Mouse (Mus musculus): ENCODE measurements around the gene Adprh.

The Adprh gene

DNA sequence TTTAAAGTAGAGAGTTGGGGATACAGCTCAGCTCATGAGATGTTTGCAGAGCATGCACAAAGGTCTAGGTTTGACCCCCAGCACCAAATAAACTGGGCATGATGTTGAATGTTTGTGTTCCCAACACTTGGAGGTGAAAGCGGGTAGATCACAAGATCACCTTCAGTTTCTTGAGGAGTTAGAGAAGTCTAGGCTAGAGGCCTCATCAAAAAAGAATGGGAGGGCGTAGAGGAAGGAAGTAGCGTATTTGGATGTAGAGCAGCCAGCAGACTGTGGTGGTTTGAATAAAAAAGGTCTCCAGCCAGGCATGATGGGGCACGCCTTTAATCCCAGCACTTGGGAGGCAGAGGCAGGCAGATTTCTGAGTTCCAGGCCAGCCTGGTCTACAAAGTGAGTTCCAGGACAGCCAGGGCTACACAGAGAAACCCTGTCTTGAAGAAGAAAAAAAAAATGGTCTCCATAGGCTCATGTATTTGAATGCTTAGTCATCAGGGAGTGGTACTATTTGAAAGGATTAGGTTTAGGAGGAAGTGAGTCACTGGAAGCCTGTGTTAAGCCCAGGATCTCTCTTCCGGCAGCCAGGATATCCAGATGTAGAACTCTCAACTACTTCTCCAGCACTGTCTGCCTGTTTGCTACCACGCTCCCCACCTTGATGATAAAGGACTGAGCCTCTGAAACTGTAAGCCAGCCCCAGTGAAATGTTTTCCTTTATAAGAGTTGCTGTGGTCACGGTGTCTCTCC is 8.6 kb downstream of the Adprh start:
- no peak for DNase-seq (ENCODE audit: low read depth, low spot score)

- no peak for DNase-seq (ENCODE audit: low read depth, low spot score)
These were observed 10.3 kb downstream of the Adprh start for GRCm38 (mm10) chr16:38442216-38442615.

DNA sequence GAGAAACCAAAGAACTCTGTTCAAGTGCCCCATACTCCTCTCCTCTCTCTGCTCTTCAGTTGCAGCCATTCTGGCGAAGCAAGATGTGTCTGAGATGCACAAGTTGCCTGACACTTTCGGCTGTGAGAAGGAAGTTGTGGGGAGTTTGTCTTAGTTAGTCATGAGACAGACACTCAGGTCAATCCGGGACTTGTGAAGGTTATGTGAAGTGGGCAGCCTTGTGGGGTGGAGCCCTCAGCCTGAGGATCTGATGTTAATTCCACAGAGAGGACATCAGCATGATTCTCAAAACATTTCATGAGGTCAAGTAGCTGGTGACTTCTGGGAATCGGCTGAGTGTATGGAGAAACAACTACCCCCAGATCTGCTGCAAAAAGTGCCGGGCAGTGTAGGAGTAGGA is 10.9 kb downstream of the Adprh start:
- DNase-seq (ENCODE audit: low read depth, low spot score): no peak

DNA sequence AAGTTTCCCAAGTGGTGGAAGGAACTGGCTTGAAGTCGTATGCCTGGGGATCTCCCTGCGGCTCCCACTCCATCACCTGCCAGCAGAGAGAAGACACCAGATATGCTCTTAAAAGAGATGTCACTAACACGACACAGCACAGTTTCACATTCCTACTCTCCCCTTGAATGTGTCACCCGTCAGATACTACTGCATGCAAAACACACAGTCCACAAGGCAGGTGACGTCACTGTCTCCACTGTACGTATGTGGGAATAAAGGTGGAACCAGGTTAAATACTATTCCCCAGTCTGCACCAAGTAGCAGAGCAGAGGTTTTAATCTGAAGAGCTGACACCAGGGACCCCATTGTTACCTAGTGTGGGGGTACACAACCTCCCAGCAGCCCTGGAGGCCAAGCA is 12.1 kb downstream of the Adprh start:
- no peak for DNase-seq (ENCODE audit: low read depth, low spot score)

GRCm38 (mm10) chr16:38439190-38439589 is 13.3 kb downstream of the Adprh start:
- no peak for DNase-seq (ENCODE audit: low read depth, low spot score)

GRCm38 (mm10) chr16:38434295-38434795 is 18.2 kb downstream of the Adprh start:
- no peak for DNase-seq (ENCODE audit: low read depth, low spot score)

DNA sequence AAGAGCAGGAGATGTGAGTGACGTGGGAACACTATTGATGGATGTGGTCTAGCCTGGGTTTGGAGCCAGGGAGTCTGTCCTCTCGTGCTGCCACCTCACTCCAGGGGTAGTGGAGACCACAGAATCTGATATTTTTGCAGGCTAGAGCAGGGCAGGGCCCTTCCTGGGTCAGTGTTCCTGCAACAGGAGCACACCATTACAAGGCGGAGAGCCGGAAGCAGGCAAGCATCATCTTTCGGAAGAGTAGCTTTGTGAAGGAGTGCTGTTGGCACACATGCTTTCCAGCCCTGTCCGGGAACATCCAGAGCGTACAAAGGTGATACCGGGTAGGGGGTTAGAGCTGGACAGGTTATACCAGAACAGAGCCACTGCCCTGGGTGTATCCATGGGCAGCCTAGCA is 19.0 kb downstream of the Adprh start:
- no peak for DNase-seq (ENCODE audit: low read depth, low spot score)

- DNase-seq (ENCODE audit: low read depth, low spot score): no peak
These were observed 19.7 kb downstream of the Adprh start, which contains the start of gene Pla1a for GRCm38 (mm10) chr16:38432498-38433425. Gene Pla1a, minus strand, starts transcription at chr16:38433145.

DNA sequence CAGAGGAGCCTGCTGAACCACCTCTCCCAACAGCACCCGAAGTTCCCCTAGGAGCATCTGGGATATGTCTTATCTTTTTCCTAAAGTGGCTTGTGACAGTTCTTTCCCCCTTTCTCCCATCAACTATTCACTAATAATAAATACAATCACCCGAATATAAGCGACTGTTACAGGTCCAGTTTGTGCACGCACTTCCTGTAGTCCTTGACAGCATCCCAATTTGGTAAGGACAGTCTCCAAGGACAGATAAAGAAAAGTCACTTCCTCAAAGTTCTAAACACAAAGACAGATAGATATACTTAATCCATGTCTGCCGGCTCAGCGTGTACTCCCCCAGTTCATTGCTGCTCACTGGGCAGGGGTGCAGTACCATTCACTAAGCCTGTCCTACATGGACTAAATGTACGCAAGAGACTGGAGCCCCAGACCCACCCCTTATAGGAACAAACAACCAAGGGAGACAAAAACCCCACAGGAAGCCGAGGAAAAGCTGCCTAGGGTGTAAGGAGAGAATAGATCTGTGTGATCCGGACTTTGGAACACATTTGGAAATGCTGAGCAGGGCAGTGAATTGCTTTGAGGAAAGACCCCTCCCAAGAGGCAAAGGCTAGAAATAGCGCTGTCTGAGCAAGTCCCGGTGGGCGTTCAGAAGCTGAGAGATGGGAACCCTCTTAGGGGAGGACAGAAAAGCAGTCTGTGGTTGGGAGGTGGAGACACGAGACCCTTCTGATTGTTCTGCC is 20.9 kb downstream of the Adprh start:
- DNase-seq (ENCODE audit: low read depth, low spot score): no peak

GRCm38 (mm10) chr16:38425799-38426198 is 26.7 kb downstream of the Adprh start:
- DNase-seq (ENCODE audit: low read depth, low spot score): no peak

GRCm38 (mm10) chr16:38425374-38425773 is 27.1 kb downstream of the Adprh start:
- DNase-seq (ENCODE audit: low read depth, low spot score): no peak

- DNase-seq (ENCODE audit: low read depth, low spot score): no peak
These were observed 37.5 kb downstream of the Adprh start for GRCm38 (mm10) chr16:38414953-38415352.

DNA sequence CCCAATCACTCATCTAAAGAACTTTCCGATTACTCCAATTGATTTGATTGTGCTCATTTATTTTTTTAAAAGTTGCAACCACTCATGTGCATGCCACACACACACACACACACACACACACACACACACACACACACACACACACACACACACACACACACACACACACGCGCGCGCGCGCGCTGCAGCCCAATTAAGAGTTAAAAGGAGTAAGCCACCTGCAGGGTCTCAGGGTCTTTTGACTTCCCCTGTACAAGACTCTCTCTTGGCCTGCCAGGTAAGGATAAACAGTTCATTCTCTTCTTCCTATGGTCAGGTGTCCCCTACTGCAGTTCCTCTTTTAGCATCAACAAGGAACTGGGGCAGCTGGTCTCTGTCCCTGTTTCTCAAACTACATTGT is 44.1 kb downstream of the Adprh start:
- DNase-seq (ENCODE audit: low read depth, low spot score): no peak

GRCm38 (mm10) chr16:38407584-38407983 is 44.9 kb downstream of the Adprh start:
- DNase-seq (ENCODE audit: low read depth, low spot score): no peak

- DNase-seq (ENCODE audit: low read depth, low spot score): no peak
These were observed 45.8 kb downstream of the Adprh start for GRCm38 (mm10) chr16:38406708-38407107.

GRCm38 (mm10) chr16:38406293-38406692 is 46.2 kb downstream of the Adprh start:
- DNase-seq (ENCODE audit: low read depth, low spot score): no peak

DNA sequence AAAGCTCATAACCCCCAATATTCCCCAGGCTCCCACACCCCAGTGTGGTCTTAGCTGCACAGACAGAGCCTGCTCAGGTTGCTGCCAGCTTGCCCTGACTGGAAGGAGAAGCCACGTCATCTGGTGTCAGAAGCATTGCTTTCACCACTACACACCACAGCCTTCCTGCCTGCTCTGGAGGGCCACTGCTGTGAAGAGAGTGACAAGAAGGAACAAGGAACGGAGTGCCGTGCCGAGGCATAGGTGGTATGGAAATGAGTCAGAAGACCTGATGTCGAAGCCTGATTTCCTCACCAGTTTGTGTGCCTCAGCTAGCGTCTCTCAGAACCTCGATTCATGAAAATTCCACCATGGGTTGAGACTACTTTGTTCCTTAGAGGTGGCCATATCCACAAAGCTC is 48.9 kb downstream of the Adprh start:
- no peak for DNase-seq (ENCODE audit: low read depth, low spot score)

DNA sequence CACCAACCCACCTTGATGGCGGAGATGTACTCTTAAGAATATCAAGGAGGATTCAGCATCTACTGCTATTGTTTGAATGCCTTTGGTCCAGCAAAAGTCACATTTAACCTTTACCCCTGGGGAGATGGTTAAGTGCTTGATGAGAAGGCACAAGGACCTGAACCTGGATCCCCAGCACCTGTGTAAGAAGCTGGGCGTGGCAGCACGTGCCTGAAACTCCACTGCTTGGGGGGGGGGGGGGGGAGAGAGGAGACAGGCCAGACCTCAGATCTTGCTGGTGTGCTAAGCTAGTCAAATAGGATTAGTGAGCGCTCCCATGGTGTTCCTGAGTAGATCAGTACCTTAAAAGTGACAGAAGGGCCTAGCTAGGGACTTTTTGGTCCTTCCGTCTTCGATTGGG is 51.0 kb downstream of the Adprh start:
- DNase-seq (ENCODE audit: low read depth, low spot score): no peak

DNA sequence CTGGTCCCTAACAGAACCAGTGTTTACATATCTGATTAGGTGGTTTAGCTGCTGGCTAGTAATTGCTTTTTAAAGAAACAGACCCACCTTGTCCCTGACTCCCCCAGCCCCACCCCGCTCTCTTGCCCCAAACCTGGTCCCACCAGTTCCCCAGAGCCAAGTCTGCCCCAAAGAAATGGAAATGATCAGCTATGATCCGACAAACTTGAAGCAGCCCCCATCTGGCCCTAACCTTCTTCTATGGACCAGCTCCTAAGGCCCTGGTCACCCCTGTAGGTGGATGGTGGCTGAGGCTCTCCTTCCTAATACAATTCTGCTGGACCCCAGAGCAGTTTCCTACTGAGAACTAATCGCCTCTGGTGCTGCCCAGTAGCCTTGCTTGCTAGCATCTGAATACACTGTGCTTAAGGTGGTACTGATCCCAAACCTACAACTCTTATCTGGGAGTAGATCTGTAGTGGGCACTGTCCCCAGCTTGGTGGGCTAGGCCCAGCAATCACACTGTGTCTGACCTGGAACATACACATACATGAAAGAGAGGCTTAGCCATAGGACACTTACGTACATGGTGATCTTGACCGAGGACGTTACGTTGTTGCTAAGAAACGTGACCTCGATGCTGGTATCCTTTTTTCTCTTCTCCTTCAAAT is 52.1 kb downstream of the Adprh start:
- no peak for DNase-seq (ENCODE audit: low read depth, low spot score)

DNA sequence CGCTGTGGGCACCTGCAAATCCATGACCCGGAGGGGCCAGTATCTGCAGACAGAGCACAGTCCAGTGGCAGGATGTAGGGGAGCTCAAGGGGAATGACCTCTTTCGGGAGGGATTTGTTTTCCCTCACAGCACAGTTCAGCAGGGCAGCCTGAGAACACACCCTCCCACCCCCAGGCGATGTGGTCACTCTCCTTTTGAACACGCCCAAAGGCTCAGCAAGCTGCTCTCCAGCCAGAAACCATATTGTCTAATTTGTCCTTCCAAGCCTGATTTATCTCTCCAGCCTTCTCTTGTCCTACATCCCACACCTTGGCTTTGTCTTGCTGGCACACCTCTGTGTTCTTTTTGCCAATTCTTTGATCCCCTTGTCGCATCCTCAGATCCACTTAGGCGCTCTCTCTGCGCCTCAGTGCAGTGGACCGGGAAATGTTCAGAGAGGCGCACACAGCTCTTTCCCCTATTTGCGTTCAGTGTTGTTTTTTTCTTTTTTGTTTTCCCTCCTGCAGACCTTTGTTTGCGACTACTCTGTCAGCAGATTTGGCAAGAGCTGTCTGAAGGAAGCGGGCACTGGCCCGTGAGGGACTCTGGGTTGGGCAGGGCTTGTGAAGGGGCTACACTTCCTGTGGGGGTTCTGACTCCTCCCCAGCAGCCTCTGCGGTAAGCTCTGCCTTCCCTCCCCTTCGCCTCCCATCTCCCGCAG is 52.8 kb downstream of the Adprh start:
- peak; percentile 32 for DNase-seq (ENCODE audit: low read depth, low spot score)

- DNase-seq (ENCODE audit: low read depth, low spot score): no peak
These were observed 53.4 kb downstream of the Adprh start for GRCm38 (mm10) chr16:38399076-38399475.
